Mouse (Mus musculus) thymus, postnatal 4 days (tissue): ENCODE measurements around the gene Fam171a2.

Source experiments
- DNase-seq: peaks from one replicate; pipeline ENCODE4 v3.0.0; 2021

Fam171a2 gene

GRCm38 (mm10) chr11:102447497-102447896, at the start of gene Fam171a2:
Fam171a2 (minus strand) TSS chr11:102447682.
- DNase-seq: peak; percentile 92

GRCm38 (mm10) chr11:102496732-102497131, 49.2 kb upstream of the Fam171a2 start:
- DNase-seq: no peak

GRCm38 (mm10) chr11:102496206-102496605, 48.7 kb upstream of the Fam171a2 start:
- DNase-seq: no peak

GRCm38 (mm10) chr11:102495742-102496141, 48.3 kb upstream of the Fam171a2 start:
- no peak for DNase-seq

GRCm38 (mm10) chr11:102495114-102495513, 47.6 kb upstream of the Fam171a2 start:
- no peak for DNase-seq

GRCm38 (mm10) chr11:102494063-102494650, 46.7 kb upstream of the Fam171a2 start:
- DNase-seq: no peak

- no peak for DNase-seq
These were observed 45.8 kb upstream of the Fam171a2 start for GRCm38 (mm10) chr11:102493241-102493640.

GRCm38 (mm10) chr11:102487901-102488300, 40.4 kb upstream of the Fam171a2 start:
- DNase-seq: no peak

GRCm38 (mm10) chr11:102486733-102487386, 39.4 kb upstream of the Fam171a2 start:
- DNase-seq: peak; percentile 47

GRCm38 (mm10) chr11:102481779-102482178, 34.3 kb upstream of the Fam171a2 start:
- DNase-seq: no peak

- no peak for DNase-seq
These were observed 33.4 kb upstream of the Fam171a2 start for GRCm38 (mm10) chr11:102480897-102481296.

GRCm38 (mm10) chr11:102480111-102480510, 32.6 kb upstream of the Fam171a2 start:
- DNase-seq: no peak

- DNase-seq: no peak
These were observed 32.1 kb upstream of the Fam171a2 start for GRCm38 (mm10) chr11:102479581-102479980.

GRCm38 (mm10) chr11:102478671-102479070, 31.2 kb upstream of the Fam171a2 start:
- no peak for DNase-seq

- no peak for DNase-seq
These were observed 27.5 kb upstream of the Fam171a2 start for GRCm38 (mm10) chr11:102475027-102475426.

GRCm38 (mm10) chr11:102469648-102470357, 22.3 kb upstream of the Fam171a2 start, which contains the start of gene Itga2b:
Itga2b (minus strand) TSS chr11:102470122.
- DNase-seq: no peak

- DNase-seq: peak; percentile 98
These were observed 19.7 kb upstream of the Fam171a2 start for GRCm38 (mm10) chr11:102467041-102467631.

- no peak for DNase-seq
These were observed 18.4 kb upstream of the Fam171a2 start for GRCm38 (mm10) chr11:102465713-102466436.

GRCm38 (mm10) chr11:102464901-102465300, 17.4 kb upstream of the Fam171a2 start:
- no peak for DNase-seq

- no peak for DNase-seq
These were observed 14.3 kb upstream of the Fam171a2 start for GRCm38 (mm10) chr11:102461764-102462163.

GRCm38 (mm10) chr11:102460541-102460940, 13.1 kb upstream of the Fam171a2 start:
- no peak for DNase-seq

- peak; percentile 70 for DNase-seq
These were observed 8.4 kb upstream of the Fam171a2 start for GRCm38 (mm10) chr11:102455740-102456396.
